Mouse (Mus musculus): ENCODE measurements around the gene Tnfsf12. TPM values are rescaled to one million over a fixed set of nuclear protein-coding genes. Genes with fewer than 3 reads are reported as not detected.

Gene Tnfsf12
- polyA plus RNA-seq, 1 experiment from 2014 or later, result 13.6 TPM

GRCm38 (mm10) chr11:69692196-69692811 lies 3.3 kb downstream of the Tnfsf12 start:
- TF ChIP-seq EP300 (IDR thresholded peaks at IDR 0.05) (no peak), CTCF (IDR thresholded peaks at IDR 0.05) (no peak)
- ATAC-seq (no peak), DNase-seq (ENCODE audit: low spot score) (no peak)
- 72% methylated on average over 9 of the region's 9 CpGs for WGBS
- Histone ChIP-seq H3K9me3 (ENCODE audit: low read length) (no peaks in the 10 kb centered on the region), H3K9ac (replicated peaks; ENCODE audit: low read depth) (no peak overlapping the region), H3K4me1 (ENCODE audit: insufficient read depth, low read depth, low read length) (peaks cover 7% of the 10 kb centered on the region; the same call in 1 of the 2 replicates), H3K4me3 (ENCODE audit: low read depth, low read length) (no peak overlapping the region), H3K27me3 (replicated peaks; ENCODE audit: insufficient read depth, low read length) (no peaks in the 10 kb centered on the region), H3K27ac (ENCODE audit: low read length) (no peak overlapping the region), H3K4me2 (replicated peaks; ENCODE audit: low read depth, low read length) (no peak overlapping the region), H3K36me3 (ENCODE audit: insufficient read depth, low read length) (0 out of 2 replicates have a peak, but pooled peaks cover 6% of the 10 kb centered on the region)

DNA sequence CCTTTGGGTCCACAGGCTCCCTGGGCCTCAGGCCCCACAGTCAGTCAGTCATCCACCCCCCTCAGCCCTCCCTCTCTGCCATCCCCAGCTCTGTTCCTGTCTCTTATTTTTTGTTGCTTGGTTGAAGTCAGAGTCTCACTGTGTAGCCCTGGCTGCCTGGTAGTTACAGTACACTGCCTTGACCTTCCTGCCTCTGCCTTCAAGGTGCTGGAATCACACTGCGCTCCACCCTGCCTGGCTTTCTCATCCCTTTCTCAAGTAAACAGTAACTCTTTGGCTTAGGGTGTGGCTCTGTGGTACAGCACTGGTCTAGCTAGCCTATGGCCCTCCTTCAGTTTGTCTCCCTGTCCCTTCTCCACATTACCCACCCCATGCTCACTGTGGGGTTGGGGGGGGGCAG lies 5.8 kb downstream of the Tnfsf12 start:
- H3K4me3 ChIP-seq (ENCODE audit: low read depth, low read length), result no peak overlapping the region
- H3K27ac ChIP-seq (ENCODE audit: low read length), result no peak overlapping the region
- ATAC-seq, result no peak
- peaks cover 17% of the 10 kb centered on the region for H3K4me1 ChIP-seq (ENCODE audit: insufficient read depth, low read depth, low read length)
- DNase-seq (ENCODE audit: low spot score), result no peak
- 0 out of 2 replicates have a peak, but pooled peaks cover 6% of the 10 kb centered on the region for H3K36me3 ChIP-seq (ENCODE audit: insufficient read depth, low read length)
- TF ChIP-seq CTCF (IDR thresholded peaks at IDR 0.05) (no peak), EP300 (IDR thresholded peaks at IDR 0.05) (no peak)
- no peaks in the 10 kb centered on the region for H3K9me3 ChIP-seq (ENCODE audit: low read length)
- WGBS, result 91% methylated on average over 1 of the region's 1 CpGs
- H3K9ac ChIP-seq (replicated peaks; ENCODE audit: low read depth), result no peak overlapping the region
- no peaks in the 10 kb centered on the region for H3K27me3 ChIP-seq (replicated peaks; ENCODE audit: insufficient read depth, low read length)
- H3K4me2 ChIP-seq (replicated peaks; ENCODE audit: low read depth, low read length), result no peak overlapping the region

DNA sequence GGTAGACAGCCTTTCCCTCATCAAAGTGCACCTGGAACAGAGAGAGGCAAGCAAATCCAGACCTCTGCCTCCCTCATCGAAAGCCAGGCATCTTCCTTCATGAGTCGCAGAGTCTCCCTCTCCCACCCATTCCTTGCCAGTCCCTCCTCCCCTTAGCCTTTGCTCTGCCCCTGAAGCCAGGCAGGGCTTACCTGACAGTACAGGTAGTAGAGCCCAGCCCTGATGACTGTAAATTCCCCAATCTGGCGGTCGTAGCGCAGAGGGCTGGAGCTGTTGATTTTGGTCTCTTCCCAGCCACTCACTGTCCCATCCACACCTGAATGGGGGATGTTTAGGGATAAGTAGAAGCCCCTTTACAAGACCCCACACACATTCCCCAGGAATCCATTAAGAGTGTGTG lies 8.6 kb downstream of the Tnfsf12 start:
- H3K27ac ChIP-seq (ENCODE audit: low read length), result peak overlapping the region; percentile 95; the same call in 1 of the 2 replicates
- 51% methylated on average over 5 of the region's 5 CpGs for WGBS
- no peak overlapping the region for H3K9ac ChIP-seq (replicated peaks; ENCODE audit: low read depth)
- peaks cover 34% of the 10 kb centered on the region for H3K4me1 ChIP-seq (ENCODE audit: insufficient read depth, low read depth, low read length)
- no peaks in the 10 kb centered on the region for H3K9me3 ChIP-seq (ENCODE audit: low read length)
- peak overlapping the region; percentile 51; the same call in 1 of the 2 replicates for H3K4me2 ChIP-seq (replicated peaks; ENCODE audit: low read depth, low read length)
- TF ChIP-seq EP300 (IDR thresholded peaks at IDR 0.05) (no peak), CTCF (IDR thresholded peaks at IDR 0.05) (no peak)
- H3K36me3 ChIP-seq (ENCODE audit: insufficient read depth, low read length), result 0 out of 2 replicates have a peak, but pooled peaks cover 6% of the 10 kb centered on the region
- no peak for DNase-seq (ENCODE audit: low spot score)
- H3K27me3 ChIP-seq (replicated peaks; ENCODE audit: insufficient read depth, low read length), result no peaks in the 10 kb centered on the region
- no peak overlapping the region for H3K4me3 ChIP-seq (ENCODE audit: low read depth, low read length)
- no peak for ATAC-seq

DNA sequence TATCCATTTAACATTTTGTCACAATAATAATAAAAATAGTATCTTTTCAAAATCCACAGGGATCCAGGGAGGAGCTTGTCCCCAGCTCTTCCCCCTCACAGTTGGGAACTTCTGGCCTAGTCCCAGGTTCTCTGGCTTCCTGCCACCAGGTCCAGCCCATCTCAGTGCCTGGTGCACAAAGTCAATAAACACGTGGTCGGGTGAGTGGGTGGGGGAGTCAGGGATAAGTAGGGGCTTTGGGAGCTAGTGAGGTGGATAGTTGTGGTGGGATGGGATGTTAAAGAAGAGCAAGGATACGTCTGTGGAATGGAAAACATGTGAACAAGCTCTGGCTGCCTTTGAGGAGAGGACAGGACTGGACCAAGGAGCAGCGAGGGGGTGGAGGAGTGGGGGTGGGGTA lies 9.3 kb downstream of the Tnfsf12 start:
- Histone ChIP-seq H3K4me1 (ENCODE audit: insufficient read depth, low read depth, low read length) (peaks cover 34% of the 10 kb centered on the region), H3K27me3 (replicated peaks; ENCODE audit: insufficient read depth, low read length) (no peaks in the 10 kb centered on the region), H3K9ac (replicated peaks; ENCODE audit: low read depth) (0 out of 2 replicates have a peak overlapping the region, but pooled peaks have one; percentile 39), H3K9me3 (ENCODE audit: low read length) (no peaks in the 10 kb centered on the region), H3K4me3 (ENCODE audit: low read depth, low read length) (no peak overlapping the region), H3K36me3 (ENCODE audit: insufficient read depth, low read length) (0 out of 2 replicates have a peak, but pooled peaks cover 4% of the 10 kb centered on the region), H3K4me2 (replicated peaks; ENCODE audit: low read depth, low read length) (peak overlapping the region; percentile 51), H3K27ac (ENCODE audit: low read length) (peak overlapping the region; percentile 95)
- ATAC-seq, result no peak; the same call in 1 of the 2 replicates
- peak; percentile 78 for DNase-seq (ENCODE audit: low spot score)
- TF ChIP-seq CTCF (IDR thresholded peaks at IDR 0.05) (no peak), EP300 (IDR thresholded peaks at IDR 0.05) (no peak)
- WGBS, result 9% methylated on average over 4 of the region's 4 CpGs

DNA sequence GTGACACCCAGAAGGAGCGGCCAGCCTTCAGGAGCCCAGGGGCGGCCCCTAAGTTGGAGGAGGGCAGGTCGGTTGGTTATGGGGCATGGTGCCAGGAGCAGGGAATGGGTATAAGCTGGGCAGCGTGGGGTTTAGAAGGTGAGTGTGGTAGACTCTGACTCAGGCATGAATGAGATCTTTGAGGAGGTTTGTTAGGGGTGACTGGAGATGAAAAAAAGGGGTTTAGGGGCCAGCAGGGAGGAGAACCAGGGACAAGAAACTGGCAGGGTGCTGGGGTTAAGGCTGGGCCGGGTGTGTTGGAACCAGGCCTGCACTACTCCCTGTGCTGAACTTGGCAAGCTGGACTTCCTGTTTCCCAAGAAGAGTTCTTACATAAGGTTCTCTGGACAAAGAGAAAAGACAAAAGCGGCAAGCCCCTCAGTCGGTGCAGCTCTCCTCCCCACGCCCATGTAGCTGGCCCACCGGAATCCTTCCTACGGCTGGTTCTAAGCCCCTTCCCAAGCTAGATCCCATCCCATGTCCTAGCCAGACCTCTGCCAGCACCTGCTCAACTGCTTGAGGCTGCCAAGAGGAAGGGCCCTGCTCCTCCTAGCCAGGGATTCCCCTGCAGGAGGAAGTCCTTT lies 10.0 kb downstream of the Tnfsf12 start, which contains the start of gene Tnfsf13:
TSS of gene Tnfsf13 (minus strand) at position 259 of the 623 bp plus-strand sequence.
- H3K4me1 ChIP-seq (ENCODE audit: insufficient read depth, low read depth, low read length), result peaks cover 39% of the 10 kb centered on the region
- 15% methylated on average over 10 of the region's 10 CpGs for WGBS
- no peak for TF ChIP-seq CTCF (IDR thresholded peaks at IDR 0.05)
- TF ChIP-seq EP300 (IDR thresholded peaks at IDR 0.05), result peak; percentile 58
- DNase-seq (ENCODE audit: low spot score) (peak; percentile 97), ATAC-seq (peak; percentile 56)
- no peaks in the 10 kb centered on the region for H3K9me3 ChIP-seq (ENCODE audit: low read length)
- no peaks in the 10 kb centered on the region for H3K27me3 ChIP-seq (replicated peaks; ENCODE audit: insufficient read depth, low read length)
- peak within 1 kb of the TSS; percentile 51 for H3K4me2 ChIP-seq (replicated peaks; ENCODE audit: low read depth, low read length)
- peak within 1 kb of the TSS; percentile 95 for H3K27ac ChIP-seq (ENCODE audit: low read length)
- H3K36me3 ChIP-seq (ENCODE audit: insufficient read depth, low read length), result no peaks in the 10 kb centered on the region
- H3K4me3 ChIP-seq (ENCODE audit: low read depth, low read length), result peak within 1 kb of the TSS; percentile 17; the same call in 1 of the 2 replicates
- H3K9ac ChIP-seq (replicated peaks; ENCODE audit: low read depth), result peak within 1 kb of the TSS; percentile 39; the same call in 1 of the 2 replicates

DNA sequence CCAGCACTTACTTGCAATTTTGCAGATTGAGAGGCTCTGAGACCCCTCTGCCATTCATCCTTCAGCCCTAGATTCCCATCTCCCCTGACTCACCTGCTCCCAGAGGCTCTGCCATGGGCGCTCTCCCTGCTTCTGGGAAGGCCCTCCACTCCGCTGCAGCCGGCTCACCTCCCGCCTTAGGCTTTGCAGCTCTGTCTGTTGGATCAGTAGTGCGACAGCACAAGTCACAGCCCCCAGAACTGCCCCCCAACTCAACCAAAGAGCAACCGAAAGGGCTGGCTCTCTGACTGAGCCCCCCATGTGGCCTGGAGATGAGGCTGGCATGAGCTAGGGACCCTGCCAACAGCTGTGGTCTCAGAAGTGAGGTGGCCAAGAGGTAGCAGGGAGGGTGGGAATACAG lies 10.7 kb downstream of the Tnfsf12 start:
- peak overlapping the region; percentile 51 for H3K4me2 ChIP-seq (replicated peaks; ENCODE audit: low read depth, low read length)
- no peak for TF ChIP-seq EP300 (IDR thresholded peaks at IDR 0.05)
- no peak for TF ChIP-seq CTCF (IDR thresholded peaks at IDR 0.05)
- H3K9ac ChIP-seq (replicated peaks; ENCODE audit: low read depth), result no peak overlapping the region
- WGBS, result 88% methylated on average over 6 of the region's 6 CpGs
- H3K4me1 ChIP-seq (ENCODE audit: insufficient read depth, low read depth, low read length), result peaks cover 41% of the 10 kb centered on the region
- no peaks in the 10 kb centered on the region for H3K9me3 ChIP-seq (ENCODE audit: low read length)
- no peak overlapping the region for H3K4me3 ChIP-seq (ENCODE audit: low read depth, low read length)
- H3K27me3 ChIP-seq (replicated peaks; ENCODE audit: insufficient read depth, low read length), result no peaks in the 10 kb centered on the region
- ATAC-seq (no peak), DNase-seq (ENCODE audit: low spot score) (no peak)
- H3K36me3 ChIP-seq (ENCODE audit: insufficient read depth, low read length), result no peaks in the 10 kb centered on the region
- H3K27ac ChIP-seq (ENCODE audit: low read length), result peak overlapping the region; percentile 95
